Mouse (Mus musculus): ENCODE data around the gene Wscd2. TPM values are rescaled to one million over a fixed set of nuclear protein-coding genes. Genes with fewer than 3 reads are reported as not detected.

Gene Wscd2
- polyA plus RNA-seq, 1 experiment: not detected

DNA sequence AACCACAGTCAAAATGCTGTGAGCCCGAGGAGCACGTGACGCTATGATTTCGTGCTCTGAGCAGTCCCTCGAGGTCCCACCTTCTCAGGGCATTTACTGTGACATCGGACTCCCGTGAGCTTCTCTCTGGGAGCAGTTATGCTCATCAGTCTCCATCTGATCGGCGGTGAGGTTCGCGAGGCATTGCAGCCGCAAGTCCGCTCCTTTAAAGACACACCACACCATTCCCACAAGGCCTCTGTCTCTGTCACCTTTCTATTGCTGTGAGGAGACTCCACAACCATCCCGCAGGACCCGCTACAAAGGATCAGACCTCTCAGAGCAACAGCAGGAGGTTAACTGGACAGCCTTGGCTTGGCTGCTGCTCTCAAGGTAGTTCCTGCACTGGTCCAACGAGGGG, 28.6 kb upstream of the Wscd2 start:
- Histone ChIP-seq H3K9me3 (peaks cover 7% of the 10 kb centered on the region; the same call in 1 of the 2 replicates), H3K4me1 (no peaks in the 10 kb centered on the region), H3K36me3 (replicated peaks; ENCODE audit: low read length) (no peaks in the 10 kb centered on the region), H3K4me3 (replicated peaks) (no peak overlapping the region), H3K27me3 (replicated peaks) (peaks cover 47% of the 10 kb centered on the region)
- TF ChIP-seq GATA1 (IDR thresholded peaks at IDR 0.05; ENCODE audit: borderline replicate concordance, low read length): no peak
- TF ChIP-seq FLI1 (IDR thresholded peaks at IDR 0.05; ENCODE audit: low read length): no peak

DNA sequence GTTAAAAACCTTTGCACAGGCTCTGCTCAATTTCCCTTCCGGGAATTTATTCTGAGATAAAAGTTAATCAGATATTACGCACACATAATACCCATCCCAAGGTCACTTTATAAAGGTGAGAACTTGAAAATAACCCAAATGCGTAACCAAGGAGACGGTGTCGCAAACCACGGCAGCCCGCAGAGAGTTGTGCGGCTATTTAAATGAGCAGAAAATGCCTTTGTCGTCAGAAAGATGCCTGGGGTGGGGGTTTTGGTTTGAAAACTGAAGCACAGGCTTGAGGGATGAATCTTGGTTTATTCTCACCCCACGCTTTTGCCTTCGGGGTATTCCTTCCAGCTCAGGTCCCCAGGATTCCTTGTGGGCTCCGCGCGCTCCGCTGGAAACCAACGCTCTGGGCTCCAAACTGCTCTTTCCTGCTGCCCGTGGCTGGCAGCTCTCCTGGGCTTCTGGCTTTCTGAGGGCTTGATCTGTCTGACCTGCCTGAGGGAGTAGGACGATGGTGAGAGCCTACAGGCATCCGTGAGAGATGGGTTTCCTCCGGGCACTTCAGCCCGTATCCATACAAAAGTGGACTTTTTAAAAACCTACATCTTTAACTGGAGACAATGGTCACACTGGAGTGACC, 28.0 kb upstream of the Wscd2 start:
- Histone ChIP-seq H3K4me1 (no peaks in the 10 kb centered on the region), H3K36me3 (replicated peaks; ENCODE audit: low read length) (no peaks in the 10 kb centered on the region), H3K9me3 (peaks cover 7% of the 10 kb centered on the region; the same call in 1 of the 2 replicates), H3K4me3 (replicated peaks) (no peak overlapping the region), H3K27me3 (replicated peaks) (peaks cover 48% of the 10 kb centered on the region)
- TF ChIP-seq GATA1 (IDR thresholded peaks at IDR 0.05; ENCODE audit: borderline replicate concordance, low read length) (no peak), FLI1 (IDR thresholded peaks at IDR 0.05; ENCODE audit: low read length) (no peak)

DNA sequence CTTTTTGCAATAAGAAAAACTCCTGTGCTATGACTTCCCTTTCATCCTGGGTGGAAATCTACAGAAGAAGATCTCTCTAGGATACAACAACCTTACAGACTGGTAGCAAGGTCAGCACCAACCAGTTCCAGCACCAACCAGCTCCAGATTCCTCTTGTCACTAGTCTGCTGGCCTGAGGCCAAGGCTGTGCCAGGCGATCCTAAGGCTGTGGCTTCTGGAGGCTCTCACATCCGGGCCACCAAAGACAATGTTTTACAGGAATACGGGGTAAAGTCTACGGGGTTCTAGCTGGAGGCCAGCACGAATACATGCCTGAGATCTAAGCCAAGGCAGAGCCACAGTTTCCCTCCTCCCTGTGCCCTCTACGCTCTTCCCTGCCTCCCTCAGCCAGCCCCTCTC, 25.4 kb upstream of the Wscd2 start:
- peaks cover 48% of the 10 kb centered on the region for H3K27me3 ChIP-seq (replicated peaks)
- peak overlapping the region; percentile 24 for H3K4me3 ChIP-seq (replicated peaks)
- TF ChIP-seq FLI1 (IDR thresholded peaks at IDR 0.05; ENCODE audit: low read length): no peak
- no peak for TF ChIP-seq GATA1 (IDR thresholded peaks at IDR 0.05; ENCODE audit: borderline replicate concordance, low read length)
- H3K36me3 ChIP-seq (replicated peaks; ENCODE audit: low read length): no peaks in the 10 kb centered on the region
- no peaks in the 10 kb centered on the region for H3K9me3 ChIP-seq
- no peaks in the 10 kb centered on the region for H3K4me1 ChIP-seq

DNA sequence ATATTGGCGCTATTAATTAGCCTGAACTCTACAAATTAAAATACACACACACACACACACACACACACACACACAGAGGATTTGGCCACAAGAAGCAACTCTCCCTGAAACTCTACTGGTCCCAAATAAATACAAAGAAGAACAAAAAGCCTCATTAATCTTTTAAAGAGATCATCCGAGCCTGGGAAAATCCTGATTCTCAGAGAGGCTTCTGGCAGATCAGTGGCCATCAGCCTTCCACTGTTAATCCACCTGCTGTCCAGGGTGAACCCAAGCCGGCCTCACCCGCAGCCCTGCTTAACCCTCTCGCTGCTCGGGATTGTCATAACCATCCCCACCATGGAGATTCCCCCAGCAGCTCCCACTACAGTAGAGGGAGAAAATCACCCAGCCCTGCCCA, 23.6 kb upstream of the Wscd2 start:
- H3K9me3 ChIP-seq: no peaks in the 10 kb centered on the region
- H3K36me3 ChIP-seq (replicated peaks; ENCODE audit: low read length): no peaks in the 10 kb centered on the region
- H3K4me1 ChIP-seq: no peaks in the 10 kb centered on the region
- TF ChIP-seq GATA1 (IDR thresholded peaks at IDR 0.05; ENCODE audit: borderline replicate concordance, low read length): no peak
- no peak for TF ChIP-seq FLI1 (IDR thresholded peaks at IDR 0.05; ENCODE audit: low read length)
- peaks cover 41% of the 10 kb centered on the region for H3K27me3 ChIP-seq (replicated peaks)
- no peak overlapping the region for H3K4me3 ChIP-seq (replicated peaks)

DNA sequence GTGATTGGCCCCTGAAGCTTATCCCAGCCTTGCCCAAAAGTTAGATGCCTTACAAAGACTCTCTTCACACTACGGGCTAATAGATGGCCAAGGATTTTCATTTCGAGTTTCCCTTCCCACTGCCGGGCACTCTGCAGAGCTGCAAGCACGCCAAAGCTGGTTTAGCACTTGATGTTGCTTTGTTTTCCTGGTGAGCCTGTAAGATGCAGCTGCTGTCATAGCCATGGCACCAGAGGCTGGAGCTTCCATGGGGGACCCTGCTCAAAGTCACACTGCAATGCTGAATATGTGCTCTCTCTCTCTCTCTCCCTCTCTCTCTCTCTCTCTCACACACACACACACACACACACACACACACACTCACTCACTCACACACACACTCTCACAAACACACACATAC, 23.1 kb upstream of the Wscd2 start:
- H3K36me3 ChIP-seq (replicated peaks; ENCODE audit: low read length): no peaks in the 10 kb centered on the region
- TF ChIP-seq FLI1 (IDR thresholded peaks at IDR 0.05; ENCODE audit: low read length) (no peak), GATA1 (IDR thresholded peaks at IDR 0.05; ENCODE audit: borderline replicate concordance, low read length) (no peak)
- peaks cover 36% of the 10 kb centered on the region for H3K27me3 ChIP-seq (replicated peaks)
- H3K4me3 ChIP-seq (replicated peaks): no peak overlapping the region
- no peaks in the 10 kb centered on the region for H3K4me1 ChIP-seq
- H3K9me3 ChIP-seq: no peaks in the 10 kb centered on the region

DNA sequence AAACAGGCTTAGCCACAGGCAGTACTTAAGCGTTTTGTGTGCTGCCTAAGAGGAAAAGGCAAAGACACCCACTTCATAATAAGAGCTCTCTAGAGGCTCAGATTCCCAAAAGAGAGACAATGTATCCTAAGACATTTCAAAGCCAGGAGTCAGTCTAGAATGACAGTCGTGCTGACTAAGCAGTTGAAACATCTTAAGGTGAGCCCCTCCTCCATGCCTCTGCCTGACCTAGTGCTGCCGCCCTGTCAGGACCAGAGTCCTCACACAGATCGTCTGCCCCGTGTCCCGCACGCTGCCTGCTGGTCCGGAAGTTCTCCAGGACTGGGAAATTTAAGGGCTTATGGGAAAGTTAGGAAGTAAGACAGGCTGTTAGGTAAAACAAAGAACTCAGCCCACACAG, 22.4 kb upstream of the Wscd2 start:
- TF ChIP-seq FLI1 (IDR thresholded peaks at IDR 0.05; ENCODE audit: low read length): no peak
- TF ChIP-seq GATA1 (IDR thresholded peaks at IDR 0.05; ENCODE audit: borderline replicate concordance, low read length): no peak
- Histone ChIP-seq H3K27me3 (replicated peaks) (peaks cover 37% of the 10 kb centered on the region), H3K4me1 (no peaks in the 10 kb centered on the region), H3K4me3 (replicated peaks) (no peak overlapping the region), H3K9me3 (no peaks in the 10 kb centered on the region), H3K36me3 (replicated peaks; ENCODE audit: low read length) (no peaks in the 10 kb centered on the region)

DNA sequence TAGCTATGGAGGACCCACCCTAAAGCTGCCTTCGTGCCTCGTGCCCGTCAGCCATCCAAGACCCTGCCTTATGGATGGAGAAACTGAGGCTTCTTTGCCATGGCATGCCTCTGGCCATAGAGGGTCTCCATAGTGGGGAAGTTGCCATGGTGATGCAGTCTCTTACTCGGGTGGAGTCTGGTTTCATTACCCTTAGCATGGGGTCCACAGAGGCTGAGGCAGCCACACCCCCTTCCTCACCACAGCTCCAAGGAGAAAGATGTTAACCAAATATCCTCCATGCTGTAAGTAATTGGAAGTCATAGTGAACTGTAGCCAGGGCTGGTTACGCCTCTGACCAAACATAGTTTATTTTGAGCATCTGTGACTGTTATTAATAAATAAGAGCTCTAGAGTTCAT, 21.5 kb upstream of the Wscd2 start:
- H3K4me1 ChIP-seq: no peaks in the 10 kb centered on the region
- H3K9me3 ChIP-seq: no peaks in the 10 kb centered on the region
- TF ChIP-seq FLI1 (IDR thresholded peaks at IDR 0.05; ENCODE audit: low read length) (no peak), GATA1 (IDR thresholded peaks at IDR 0.05; ENCODE audit: borderline replicate concordance, low read length) (no peak)
- H3K4me3 ChIP-seq (replicated peaks): no peak overlapping the region
- H3K36me3 ChIP-seq (replicated peaks; ENCODE audit: low read length): no peaks in the 10 kb centered on the region
- H3K27me3 ChIP-seq (replicated peaks): peaks cover 39% of the 10 kb centered on the region

DNA sequence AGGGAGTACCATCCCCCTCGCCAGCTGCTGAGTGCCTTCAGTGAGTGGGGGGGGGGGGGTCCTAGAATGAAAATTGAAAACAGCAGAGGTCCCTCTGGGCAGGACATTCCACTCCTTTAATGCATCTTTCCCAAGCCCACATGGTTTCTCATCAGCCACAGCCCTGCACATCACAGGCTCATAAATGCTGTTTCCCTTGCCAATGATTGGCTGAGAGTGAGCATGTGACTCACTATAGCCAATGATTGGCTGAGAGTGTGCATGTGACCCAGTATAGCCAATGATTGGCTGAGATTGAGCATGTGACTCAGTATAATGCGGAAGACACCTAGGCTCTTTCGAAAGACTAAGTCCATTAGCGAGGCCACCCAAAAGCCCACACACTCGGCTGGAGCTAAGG, 20.9 kb upstream of the Wscd2 start:
- H3K27me3 ChIP-seq (replicated peaks): peaks cover 37% of the 10 kb centered on the region
- no peaks in the 10 kb centered on the region for H3K4me1 ChIP-seq
- TF ChIP-seq FLI1 (IDR thresholded peaks at IDR 0.05; ENCODE audit: low read length): no peak
- no peak for TF ChIP-seq GATA1 (IDR thresholded peaks at IDR 0.05; ENCODE audit: borderline replicate concordance, low read length)
- H3K4me3 ChIP-seq (replicated peaks): no peak overlapping the region
- no peaks in the 10 kb centered on the region for H3K9me3 ChIP-seq
- no peaks in the 10 kb centered on the region for H3K36me3 ChIP-seq (replicated peaks; ENCODE audit: low read length)

DNA sequence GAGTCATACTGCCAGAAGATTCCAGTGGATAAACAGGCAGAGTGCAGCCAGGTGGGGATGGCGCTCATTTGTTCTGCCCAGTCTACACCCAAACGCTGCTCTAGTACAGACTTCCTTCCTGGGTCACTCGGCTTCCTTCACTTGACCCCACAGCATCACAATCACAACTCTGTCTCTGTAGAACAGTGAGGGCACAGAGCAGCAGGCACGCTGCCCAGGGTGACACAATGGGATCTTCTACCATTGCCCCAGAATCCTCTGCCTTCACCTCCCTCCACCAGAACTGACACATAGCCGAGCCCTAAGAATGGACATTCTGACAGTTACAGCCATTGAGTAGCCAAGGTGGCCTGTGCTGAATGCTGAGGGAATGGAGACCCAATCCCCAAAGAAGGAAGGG, 20.3 kb upstream of the Wscd2 start:
- Histone ChIP-seq H3K4me3 (replicated peaks) (no peak overlapping the region), H3K9me3 (no peaks in the 10 kb centered on the region), H3K27me3 (replicated peaks) (peaks cover 41% of the 10 kb centered on the region), H3K4me1 (no peaks in the 10 kb centered on the region), H3K36me3 (replicated peaks; ENCODE audit: low read length) (no peaks in the 10 kb centered on the region)
- TF ChIP-seq FLI1 (IDR thresholded peaks at IDR 0.05; ENCODE audit: low read length) (no peak), GATA1 (IDR thresholded peaks at IDR 0.05; ENCODE audit: borderline replicate concordance, low read length) (no peak)

DNA sequence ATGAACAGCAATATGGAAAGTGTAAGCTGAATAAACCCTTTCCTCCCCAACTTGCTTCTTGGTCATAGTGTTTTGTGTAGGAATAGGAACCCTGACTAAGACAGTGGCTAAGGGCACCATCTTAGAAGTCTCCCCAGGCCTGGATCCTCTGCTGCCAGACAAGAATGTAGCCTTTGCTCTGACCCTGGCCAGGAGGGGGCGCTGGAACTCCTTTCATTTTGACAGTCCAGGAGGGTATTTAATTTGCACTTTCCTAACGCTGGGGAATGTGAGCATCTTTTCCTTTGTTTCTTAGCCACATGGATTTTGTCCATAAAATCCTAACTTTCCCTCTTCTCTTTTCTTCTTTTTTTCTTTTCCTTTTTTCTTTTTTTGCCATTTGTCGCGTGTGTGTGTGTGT, 18.7 kb upstream of the Wscd2 start:
- Histone ChIP-seq H3K36me3 (replicated peaks; ENCODE audit: low read length) (no peaks in the 10 kb centered on the region), H3K4me3 (replicated peaks) (no peak overlapping the region), H3K4me1 (no peaks in the 10 kb centered on the region), H3K9me3 (no peaks in the 10 kb centered on the region), H3K27me3 (replicated peaks) (peaks cover 37% of the 10 kb centered on the region)
- TF ChIP-seq GATA1 (IDR thresholded peaks at IDR 0.05; ENCODE audit: borderline replicate concordance, low read length) (no peak), FLI1 (IDR thresholded peaks at IDR 0.05; ENCODE audit: low read length) (no peak)

DNA sequence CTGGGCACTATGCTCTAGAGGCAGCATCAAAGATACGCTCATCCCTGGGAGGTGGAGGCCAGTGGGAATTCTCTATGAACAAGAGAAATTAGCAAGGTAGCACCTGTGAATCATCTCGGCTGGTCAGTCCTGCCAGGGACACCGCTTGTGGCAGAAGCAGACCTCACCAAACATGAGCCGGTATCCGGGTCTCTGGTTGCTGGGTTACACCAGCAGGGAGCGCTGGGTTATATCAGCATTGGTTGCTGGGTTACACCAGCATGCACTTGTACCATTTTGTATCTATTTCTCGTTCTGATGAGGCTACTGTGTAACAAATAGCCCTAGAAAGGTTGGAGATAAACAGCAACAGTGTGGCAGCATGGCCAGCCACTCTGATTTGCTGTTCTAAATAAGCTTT, 17.8 kb upstream of the Wscd2 start:
- Histone ChIP-seq H3K4me3 (replicated peaks) (no peak overlapping the region), H3K9me3 (no peaks in the 10 kb centered on the region), H3K27me3 (replicated peaks) (peaks cover 39% of the 10 kb centered on the region), H3K36me3 (replicated peaks; ENCODE audit: low read length) (no peaks in the 10 kb centered on the region), H3K4me1 (no peaks in the 10 kb centered on the region)
- no peak for TF ChIP-seq FLI1 (IDR thresholded peaks at IDR 0.05; ENCODE audit: low read length)
- no peak for TF ChIP-seq GATA1 (IDR thresholded peaks at IDR 0.05; ENCODE audit: borderline replicate concordance, low read length)

Data from megakaryocyte, embryonic 14.5 days (primary cell).